Mouse (Mus musculus) retina, postnatal 7 days (tissue): ENCODE results near the gene Intu.

Source experiments
- DNase-seq: peaks from one replicate; pipeline ENCODE4 v3.0.0-alpha.2; 2012; ENCODE audit warnings: low read depth, low spot score

Intu gene

DNA sequence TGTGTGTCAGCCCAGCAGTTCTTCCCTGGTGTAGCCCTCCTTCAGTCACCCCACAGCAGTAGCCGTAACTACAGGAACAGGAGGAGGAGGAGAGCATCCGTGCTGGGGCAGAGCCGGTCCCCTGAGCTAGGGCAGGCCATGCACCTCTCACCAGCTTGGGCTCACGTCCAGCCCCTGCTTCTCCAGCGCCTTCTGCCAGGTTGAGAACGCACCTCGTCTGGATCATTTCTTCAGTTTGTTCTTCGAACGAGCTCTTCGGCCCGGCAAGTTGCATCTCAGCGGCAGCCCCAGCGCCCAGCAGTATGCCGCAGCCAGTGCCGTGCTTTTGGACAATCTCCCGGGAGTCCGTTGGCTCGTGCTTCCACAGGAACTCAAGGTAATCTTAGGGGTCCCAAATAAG lies 152.1 kb downstream of the Intu start:
- no peak for DNase-seq

DNA sequence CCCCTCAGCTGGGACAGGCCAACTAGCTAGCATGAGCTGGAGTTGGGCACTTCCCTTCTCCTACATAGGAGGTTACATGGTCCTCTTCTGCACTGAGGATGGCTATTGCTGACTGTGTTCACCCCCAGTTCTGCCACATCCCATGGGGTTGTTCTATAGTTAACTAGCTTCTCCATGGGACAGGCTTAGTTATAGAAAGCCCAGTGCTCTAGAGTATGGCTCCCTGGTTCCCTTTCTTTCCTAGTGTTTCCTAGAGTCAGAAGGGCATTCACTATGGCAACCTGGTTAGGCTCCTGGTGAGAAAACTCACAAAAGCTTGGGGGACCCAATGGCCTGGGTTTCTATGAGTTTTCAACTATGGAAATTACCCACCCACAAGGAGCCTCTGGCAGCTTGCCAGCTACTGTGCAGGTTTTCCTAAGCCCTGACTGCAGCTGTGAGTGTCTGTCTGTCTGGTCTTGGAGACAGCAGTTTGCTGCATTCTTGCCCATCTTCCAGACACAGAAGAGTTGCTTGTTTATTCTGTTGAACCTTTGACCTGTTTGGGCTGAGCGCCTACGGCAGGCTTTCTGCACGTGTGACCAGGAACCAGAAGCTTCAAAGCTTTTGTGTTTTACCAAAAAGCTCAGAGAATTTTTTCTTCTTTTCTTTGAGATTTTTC lies 154.9 kb downstream of the Intu start:
- no peak for DNase-seq

DNA sequence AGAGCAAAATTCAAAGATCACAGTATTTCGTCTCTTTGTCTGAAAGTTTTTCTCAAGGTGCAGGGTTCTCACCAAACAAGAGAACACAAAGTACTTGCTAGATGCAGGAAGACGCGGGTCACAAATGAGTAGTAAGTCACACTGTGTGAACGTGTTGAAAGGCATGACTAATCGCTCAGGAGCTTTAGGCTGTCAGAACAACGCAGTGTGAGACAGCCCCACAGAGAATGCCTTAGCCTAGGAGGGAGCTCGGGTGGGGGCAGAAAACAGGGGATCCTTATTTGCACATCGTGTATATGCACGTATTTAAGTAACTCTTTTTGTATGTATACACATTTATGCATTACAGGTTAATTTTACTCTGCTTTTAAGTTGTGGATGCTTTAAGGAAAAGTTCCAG lies 155.8 kb downstream of the Intu start:
- no peak for DNase-seq

DNA sequence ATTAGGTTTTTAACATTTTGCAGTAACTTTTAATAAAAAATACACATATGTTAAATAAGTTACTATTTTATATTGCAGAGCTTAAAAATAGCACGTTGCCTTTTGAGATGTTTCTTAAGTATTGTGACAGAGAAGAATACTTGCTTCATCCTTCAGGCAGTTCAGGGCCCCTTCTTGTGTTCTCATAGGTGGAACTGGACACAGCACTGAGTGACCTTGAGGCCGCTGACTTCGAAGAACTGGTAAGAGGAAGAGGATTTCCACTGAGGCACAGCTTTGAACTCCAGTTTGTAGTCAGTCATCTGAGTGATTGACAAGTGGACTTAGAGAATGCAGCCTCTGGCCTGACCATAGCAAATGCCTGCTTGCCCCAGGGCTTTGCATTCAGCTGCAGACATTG lies 156.5 kb downstream of the Intu start:
- no peak for DNase-seq

DNA sequence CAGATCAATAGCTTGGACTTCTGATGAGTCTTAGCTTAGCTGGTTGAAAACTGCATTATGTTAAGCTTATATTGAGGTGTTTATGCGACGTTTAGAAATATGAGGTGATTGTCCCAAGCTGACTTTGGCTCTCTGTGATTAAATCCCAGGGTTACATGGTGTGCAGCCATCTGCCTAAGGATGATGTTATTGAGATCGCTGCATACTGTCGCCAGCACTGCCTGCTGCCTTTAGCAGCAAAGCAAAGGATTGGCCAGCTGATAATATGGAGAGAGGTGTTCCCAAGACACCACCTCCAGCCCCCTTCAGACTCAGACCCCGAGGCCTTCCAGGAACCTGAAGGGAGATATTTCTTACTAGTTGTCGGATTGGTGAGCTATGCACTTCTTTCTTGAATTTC lies 160.5 kb downstream of the Intu start:
- DNase-seq: no peak

DNA sequence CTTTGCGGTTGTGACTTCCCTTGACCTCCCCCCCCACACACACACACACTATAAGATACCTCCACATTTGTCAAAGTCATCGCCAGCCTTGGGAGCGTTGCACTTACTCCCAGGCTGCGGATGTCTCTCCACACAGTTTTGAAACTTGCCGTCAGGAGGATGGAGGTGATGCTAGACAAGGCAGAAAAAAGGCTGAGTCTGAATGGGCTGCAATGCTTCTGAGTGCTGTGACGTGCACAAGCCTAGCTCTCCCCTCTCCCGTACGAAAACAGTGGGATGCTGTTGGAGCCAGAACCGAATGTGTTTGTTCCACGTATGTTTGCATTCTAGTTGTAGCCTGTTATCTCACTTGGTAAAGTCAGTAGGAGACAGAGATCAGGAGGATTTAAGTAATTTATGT lies 162.3 kb downstream of the Intu start:
- no peak for DNase-seq

DNA sequence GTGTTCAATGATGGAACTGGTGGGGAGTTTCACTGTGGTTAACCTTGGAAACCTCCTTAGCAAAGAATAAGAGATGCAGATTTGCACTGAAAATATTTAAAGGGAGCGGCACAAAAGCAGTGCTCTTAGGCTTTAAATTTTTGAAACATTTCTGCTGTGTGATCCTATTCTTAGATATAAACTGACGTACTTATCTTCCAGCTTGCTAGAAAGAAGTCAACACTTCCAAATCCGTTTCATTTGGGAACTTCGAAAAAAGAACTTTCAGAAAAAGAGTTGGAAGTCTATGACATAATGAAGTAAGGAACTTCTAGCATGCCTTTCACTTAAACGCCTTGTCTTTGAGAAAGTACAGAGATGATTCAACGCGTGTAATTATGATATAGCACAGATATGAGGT lies 162.9 kb downstream of the Intu start:
- no peak for DNase-seq

DNA sequence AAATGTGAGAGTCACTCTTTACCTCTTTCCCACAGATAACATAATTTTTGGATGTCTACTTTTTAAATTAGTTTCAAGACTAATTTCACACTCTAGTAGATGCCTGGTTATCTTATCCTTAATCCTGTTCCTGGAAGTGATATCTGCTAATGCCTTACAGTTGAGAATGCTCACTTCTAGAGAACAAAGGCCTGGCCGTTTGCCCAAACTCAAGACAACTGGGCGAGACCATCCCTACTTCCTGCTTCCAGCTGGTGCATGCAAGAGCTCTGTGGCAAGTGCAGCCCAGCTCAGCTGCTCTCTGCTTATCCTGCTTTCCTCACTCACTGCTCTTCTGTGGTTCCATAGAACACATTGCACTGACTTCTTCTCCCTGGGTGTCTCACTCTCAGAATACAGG lies 163.4 kb downstream of the Intu start:
- no peak for DNase-seq

DNA sequence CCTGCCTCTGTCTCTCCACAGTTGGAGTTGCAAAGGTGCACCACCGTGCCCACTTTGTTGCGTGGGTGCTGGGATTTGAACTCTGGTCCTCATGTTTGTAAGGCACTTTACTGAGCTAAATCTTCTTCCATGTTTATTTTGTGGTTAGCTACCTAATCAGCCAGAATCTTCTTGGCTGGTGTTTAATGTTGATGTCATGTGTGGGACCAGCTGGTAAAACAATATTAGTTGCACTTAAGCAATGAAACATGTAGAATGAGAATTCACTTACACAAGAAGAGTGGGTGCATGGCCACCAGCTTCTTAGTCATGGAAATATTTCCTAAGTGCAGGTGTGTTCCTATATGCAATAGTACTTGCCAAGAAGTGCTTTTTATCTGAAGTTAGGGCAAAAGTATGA lies 164.1 kb downstream of the Intu start:
- DNase-seq: no peak

DNA sequence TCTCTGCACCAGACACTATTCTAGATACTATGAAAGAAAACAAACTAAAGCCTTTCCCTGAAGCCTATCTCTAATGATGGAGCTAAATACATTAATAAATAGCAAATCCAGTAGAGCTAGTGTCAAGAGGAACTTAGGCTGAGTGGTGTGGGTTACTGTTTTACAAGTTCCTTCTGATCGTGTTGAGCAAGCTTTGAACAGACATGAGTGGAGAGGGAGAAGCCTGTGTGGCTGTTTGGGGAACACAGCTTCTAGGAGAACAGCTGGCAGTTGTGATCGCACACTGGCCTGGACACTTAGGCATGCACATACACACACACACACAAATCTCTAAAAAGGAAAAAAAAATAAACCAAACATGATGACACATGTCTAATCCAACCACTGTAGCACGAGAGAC lies 167.7 kb downstream of the Intu start:
- DNase-seq: no peak

DNA sequence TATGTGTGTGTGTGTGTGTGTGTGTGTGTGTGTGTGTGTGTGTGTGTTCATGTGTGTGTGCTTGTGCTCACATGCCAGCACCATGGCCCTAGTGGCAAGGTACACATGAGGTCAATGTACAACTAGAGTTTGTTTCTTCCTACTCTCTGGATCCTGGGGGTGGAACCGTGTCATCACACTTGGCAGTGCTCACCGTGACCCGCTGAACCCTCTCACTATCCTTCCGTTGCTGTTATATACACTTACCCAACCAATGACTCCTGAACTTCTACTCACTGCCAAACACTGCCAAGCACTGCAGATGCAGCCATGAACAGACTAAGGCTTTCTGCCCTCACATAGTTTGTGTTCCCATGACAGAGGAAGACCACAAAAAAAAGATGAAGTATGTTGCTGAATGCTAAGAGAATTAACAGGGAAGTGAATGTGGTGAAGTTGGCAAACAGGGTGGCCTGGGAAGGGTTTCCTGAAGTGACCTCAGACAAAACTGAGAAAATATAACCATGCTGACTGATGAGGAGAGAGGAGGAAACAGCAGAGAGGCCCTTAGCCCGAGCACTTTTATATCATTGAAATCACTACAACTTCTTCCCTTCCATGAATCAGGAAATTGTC lies 173.8 kb downstream of the Intu start:
- DNase-seq: no peak

DNA sequence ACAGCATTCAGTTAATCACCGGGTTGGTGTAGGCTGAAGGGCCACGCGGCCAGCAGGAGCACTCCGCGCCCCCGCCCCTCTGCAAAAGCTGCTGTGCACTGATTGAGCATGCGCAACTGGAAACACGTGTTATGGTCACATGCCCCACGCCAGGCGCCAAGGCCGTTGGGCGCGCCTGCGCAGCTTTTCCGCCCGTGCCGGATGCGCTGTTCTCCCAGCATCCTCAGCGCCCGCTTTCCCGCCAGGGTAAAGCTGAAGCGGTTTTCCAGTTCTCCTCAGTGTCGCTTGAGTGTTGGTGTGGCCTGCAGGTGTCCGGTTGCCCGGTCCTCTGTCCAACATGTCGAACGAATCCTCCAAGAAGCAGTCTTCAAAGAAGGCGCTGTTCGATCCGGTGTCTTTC lies 177.6 kb downstream of the Intu start, which contains the start of gene Slc25a31:
Gene Slc25a31 (plus strand): TSS at position 201 of the 400 bp plus-strand sequence.
- no peak for DNase-seq

DNA sequence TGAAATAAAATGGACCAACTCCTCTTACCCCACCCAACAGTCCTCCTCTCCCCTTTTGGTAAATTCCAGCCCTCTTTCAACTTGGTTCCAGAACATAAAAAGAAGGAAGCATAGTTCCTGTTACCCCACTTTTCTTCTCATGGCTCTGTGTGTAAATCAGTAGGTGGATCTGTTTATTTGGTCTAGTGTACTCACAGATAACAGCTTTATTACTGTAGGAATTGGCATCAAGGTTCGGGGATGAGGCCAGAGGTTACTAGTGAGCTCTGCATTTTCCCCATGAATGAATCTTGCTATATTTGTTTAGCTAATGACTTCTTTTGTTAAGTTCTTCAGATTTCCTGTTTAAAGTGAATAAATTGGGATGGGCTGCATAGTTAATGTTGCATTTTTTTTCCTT lies 185.0 kb downstream of the Intu start:
- no peak for DNase-seq

DNA sequence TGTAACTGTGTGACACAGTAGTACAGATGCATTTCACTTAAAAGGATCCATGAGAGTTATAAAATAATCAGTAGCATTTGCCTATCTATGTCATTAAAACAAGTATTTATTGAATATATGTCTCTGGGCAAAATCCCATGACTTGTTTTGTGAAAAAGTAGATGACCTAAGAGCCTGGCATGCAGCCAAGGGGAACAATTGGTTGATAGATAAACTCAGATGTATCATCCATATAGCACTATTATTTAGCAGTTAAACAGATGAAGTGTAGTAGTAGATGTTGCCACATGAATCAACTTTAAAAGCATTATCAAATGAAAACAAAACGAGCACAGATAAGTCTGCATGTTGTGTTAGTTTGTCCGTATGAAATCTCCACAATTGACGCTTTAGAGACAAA lies 187.9 kb downstream of the Intu start:
- no peak for DNase-seq

DNA sequence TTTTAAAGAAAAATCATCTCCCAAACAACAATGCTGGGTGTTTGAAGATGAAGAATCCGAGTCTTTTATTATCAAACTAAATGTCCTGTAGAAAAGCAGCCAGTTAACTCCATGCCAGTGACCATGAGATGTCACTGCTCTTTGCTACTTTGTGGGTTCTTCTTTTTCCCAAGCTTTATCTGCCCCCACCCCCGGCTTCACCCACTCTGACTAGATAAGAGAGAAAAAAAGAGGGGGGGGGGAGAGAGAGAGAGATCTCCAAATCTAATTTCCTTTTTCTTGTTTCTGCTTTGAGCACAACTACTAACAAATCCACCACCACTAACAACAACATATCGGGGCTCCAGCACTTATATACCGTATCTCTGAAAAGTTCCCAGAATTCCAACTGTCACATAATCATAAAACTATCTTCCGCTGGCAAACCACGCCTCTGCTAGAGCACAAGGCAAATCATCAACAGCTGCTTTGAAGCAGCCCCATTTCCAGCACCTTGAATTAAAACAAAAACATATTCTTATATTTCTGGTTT lies 207.4 kb downstream of the Intu start:
- no peak for DNase-seq

DNA sequence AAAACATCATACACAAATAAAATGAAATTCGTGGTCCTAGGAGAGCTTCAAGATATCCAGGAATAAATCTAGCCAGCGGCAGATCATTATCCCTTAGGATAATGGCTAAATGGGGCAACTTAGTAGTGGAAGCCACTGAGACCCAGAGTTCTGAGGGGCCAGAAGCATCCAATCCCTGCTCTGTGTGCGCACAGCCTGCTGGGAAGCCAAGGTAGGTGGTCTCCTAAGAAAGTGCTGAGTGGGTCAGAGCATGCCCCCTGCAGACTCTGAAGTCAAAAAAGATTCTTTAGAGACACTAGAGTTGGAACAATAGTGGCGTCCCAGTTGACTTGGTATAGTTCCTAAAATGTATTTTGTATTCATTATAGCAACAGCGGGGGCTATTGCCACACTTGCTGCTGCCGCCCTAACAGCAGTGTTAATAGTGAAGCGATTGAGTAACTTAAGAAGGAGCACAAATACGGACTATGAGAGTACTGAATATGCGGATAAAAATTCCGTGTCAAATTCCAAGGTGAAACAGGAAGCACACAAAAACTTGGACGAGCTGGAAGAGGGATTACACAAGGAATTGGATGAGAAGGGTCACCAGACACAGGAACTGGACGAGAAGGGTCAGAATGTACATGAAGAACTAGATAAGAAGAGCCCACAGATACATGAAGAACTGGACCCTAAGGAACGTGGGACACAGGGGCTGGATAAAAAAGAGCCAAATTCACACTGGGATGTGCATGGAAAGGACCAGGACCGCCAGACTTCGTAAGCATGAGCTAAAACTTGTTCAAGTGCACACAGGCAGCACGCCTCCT lies 213.1 kb downstream of the Intu start, which contains the start of gene Hspa4l:
Gene Hspa4l (plus strand): TSS at position 472 of the 812 bp plus-strand sequence.
- DNase-seq: no peak

DNA sequence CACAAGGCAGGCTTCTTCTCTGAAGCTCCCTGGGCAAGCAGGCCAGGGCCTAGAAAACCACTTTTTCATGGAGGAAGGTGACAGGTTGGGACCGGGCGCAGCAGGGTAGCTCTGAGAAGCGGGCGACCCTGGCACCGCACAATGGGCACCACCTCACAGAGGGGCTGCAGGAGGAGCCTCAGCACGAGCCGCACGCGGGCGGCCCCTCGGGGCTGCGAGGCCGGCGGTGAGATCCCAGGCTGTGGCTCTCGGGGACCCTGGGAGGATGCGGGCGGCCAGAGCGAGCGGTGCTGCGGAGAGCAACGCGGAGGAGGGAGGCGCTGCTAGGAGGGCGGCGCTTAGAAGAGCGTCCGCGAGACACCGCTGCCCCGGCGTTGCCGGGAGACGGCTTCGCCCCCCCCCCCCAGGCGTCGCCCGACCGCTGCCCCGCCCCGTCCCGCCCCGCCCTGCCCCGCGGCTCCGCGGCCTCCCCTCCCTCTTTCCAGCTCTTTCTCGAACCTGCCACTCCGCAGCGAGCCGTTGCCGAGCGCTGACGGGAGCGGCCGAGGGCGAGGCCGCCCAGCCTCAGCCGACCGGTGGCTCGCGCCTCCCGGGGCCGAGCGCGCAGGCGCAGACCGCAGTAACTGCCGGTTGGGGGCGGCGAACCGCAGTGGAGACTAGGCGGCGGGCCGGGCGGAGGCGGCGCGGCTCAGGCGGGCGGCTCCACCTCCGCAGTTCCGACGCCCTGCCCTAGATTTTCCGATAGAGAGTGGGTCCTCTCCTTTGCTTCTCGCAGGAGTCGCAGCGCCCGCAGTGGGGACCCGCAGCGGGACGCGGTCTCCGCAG lies 214.0 kb downstream of the Intu start:
- peak; percentile 85 for DNase-seq

DNA sequence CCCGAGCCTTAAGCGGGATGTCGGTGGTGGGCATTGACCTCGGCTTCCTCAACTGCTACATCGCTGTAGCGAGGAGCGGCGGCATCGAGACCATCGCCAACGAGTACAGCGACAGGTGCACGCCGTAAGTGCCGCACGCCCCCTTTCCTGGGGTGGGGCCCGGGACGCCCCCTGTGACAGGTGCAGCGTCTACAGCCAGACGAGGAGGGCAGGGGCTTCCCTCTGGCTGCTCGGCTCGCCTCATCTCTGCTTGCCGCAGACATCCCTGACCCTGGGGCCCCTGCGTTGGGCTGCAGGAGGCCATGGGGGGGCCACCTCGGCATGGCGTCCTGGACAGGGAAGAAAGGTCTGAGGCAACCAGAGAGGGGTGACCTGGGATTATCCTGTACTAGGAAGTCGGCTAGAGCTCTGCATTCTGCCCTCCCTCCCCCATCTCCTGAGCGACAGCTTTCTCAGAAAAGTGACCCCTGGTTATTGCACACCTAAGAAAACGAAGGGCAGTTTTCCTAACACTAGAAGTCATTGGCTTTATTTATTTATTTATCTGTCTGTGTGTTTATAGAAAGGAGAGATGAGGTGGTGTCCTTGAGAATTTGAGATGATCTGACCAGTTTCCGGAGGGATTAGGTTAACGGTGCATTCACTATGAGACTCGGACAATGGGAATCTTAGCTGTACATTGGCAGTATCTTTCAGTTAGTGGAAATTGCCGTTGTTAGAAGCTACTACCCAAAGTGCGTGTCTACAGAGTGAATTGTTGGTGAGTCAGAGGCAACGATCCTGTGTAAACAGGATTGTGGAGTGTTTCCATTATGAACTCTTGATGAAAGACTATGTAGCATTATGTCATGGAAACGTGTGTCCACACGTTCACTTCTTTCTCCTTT lies 214.8 kb downstream of the Intu start:
- DNase-seq: peak; percentile 31
